Mouse (Mus musculus): ENCODE measurements around the gene Ccdc188.

Ccdc188 gene

DNA sequence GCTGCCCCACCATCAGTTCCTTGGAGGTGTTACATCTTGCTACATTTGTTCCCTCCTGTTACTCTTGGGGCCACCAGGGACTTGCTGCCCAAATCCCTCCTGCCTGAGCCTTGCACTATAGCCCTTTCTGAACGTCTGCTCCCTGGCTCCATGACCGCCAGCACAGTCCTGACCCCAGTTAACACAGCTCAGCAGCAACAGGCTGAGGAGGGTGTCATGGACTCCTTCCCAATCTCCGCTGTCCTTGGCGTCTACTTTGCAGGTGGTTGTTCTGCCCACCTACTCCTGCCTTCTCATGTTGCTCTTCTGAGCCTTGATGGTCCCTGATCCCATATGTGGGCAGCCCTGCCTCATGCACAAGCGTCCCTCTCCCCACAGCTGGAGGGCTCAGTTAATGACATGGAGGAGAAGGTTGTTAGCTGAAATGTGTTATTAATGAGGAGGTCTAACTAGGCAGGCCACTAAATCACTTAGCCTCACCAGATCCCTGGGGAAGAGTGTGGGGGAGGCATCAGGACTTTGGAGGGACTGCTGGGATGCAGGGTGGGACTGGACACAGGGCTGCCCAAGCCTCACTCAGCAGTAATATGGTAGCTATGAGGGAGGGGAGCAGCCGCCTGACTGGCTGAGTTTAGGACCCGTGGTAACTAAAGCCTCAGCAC is 14.1 kb upstream of the Ccdc188 start:
- no peak for DNase-seq

- DNase-seq = peak in 1 of 2 experiments; percentile 75
Measured at GRCm38 (mm10) chr16:18210701-18211416, 6.8 kb upstream of the Ccdc188 start.

DNA sequence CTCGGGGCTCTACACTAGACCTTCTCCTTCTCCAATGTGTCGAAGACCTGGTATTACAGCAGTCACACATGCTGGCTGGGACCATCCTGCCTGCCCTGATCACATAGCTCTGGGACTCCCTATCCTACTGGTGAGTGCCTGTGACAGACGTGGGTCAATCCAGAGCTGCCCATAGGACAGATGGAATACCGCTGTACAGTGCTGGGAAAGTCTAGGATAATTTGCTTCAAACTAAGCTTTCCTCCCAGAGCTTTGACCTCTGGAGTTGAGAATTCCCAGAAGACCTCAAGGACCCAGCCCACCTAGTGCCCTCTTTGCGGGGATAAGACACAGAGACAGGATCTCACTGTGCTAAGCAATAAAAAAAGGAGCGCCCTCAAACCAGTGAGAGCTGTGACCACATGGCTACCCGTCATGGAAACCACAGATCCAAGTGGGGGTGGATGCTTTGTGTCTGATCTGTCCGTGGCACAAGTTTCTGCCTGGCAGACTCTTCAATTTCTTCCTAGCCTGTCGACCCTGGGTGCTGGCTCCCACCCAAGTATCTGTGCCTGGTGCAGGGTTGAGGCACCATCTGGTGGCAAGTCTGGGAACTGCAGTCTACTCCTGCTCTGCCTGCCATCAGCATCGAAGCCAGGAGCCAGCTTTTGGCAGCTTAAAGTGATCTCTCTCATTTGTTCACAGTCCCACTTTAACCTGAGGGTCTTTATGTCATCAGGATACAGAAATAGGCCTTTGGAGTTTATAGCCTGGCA is 6.1 kb upstream of the Ccdc188 start:
- peak; percentile 83 to 89 for DNase-seq

DNA sequence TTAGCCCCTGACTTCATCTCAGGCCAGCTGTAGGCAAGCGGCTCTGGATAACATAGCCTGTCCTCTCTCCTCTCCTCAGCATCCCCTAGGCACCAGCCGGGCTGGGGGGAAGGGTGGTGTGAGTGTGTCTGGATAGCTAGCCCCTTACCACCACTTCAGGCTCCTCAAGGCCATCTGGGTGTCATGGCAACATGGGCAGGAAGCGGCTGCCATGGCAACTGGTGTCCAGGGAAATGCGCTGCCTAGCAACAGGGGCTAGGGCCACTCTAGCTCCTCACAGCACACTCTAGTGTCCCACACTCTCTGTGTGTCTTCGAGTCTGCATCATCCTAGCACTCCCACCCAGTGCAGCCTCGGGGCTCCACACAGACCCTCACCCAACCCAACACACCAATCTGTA is 4.0 kb upstream of the Ccdc188 start:
- DNase-seq = no peak

GRCm38 (mm10) chr16:18214858-18215257 is 2.8 kb upstream of the Ccdc188 start:
- no peak for DNase-seq

GRCm38 (mm10) chr16:18218580-18218996 is 909 bp downstream of the Ccdc188 start:
- DNase-seq = no peak

DNA sequence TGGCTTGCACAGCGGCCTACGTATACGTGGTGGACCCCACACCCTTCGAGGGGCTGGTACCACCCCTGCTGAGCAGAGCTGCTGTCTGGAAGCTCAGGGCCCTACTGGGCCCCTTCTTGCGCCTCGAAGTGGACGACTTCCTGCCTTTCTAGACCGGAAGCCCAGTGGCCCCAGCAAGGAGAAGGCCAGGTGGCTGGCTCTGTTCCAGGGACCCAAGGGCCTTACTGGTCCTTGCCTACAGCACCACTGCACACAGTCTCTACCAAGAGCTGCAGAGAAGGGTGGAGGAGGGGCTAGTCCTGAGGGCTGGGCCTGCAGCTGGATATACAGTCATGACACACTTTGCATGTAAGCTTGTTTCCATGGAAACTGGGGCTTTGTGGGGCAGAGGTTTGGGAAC is 2.3 kb downstream of the Ccdc188 start:
- DNase-seq = peak; percentile 43 to 65

DNA sequence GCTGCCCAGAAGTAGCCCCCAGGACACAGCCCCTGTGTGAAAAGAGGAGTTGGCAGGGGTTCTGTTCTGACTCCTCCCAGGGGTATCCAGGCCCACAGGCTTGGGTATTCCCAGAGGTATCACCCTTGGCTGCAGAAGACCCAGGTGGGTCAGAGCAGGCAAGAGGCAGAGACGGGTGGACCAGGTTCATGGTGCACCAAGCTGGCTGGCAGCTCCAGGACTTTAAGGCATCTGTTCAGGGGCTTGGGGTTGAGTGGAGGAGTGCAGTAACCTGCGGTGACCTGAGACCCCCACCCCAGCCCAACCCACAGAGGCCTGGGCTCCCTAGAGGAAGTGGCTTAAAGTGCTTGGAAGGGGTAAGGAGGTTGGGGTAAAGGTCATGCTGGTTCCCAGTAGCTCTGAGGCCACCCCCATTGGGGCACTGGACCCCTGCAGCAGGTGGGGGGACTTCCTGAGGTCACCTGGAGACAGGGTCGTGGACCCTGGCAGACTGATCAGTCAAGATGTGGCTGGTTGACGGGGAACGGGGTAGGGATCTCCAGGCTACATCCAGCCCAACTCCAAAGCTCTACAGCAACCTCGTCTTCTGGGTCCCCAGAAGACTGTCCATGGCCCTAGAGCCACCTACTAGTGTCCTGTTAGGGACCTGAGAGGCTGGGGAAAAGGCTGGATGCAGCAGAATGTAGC is 3.3 kb downstream of the Ccdc188 start:
- no peak for DNase-seq

GRCm38 (mm10) chr16:18221543-18221898 is 3.8 kb downstream of the Ccdc188 start:
- no peak for DNase-seq

GRCm38 (mm10) chr16:18222188-18222587 is 4.5 kb downstream of the Ccdc188 start:
- DNase-seq = no peak

- no peak for DNase-seq
Measured at GRCm38 (mm10) chr16:18227187-18227586, 9.5 kb downstream of the Ccdc188 start.

GRCm38 (mm10) chr16:18227897-18228422 is 10.3 kb downstream of the Ccdc188 start:
- DNase-seq = no peak

DNA sequence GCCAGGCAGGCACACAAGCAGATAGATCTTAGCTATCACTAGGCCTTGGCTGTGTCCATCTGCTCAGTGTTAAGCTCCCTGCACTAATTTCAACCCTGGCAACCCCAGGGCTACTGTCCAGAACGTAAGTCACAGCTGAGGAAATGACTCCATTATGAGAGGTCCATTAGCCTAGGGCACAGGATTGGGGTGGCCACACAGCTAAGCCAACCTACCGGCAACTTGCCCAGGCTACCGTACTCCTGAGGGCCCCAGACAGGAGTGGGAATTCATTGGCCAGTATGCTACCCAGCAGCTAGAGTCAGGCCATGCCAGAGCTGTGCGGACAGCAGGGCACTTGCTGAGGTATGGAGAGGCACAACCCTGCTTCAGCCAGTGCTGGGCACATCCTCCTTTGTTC is 11.2 kb downstream of the Ccdc188 start:
- peak in 1 of 2 experiments; percentile 20 for DNase-seq

GRCm38 (mm10) chr16:18229622-18230021 is 11.9 kb downstream of the Ccdc188 start:
- peak in 1 of 2 experiments; percentile 39 for DNase-seq

- peak in 1 of 2 experiments; percentile 15 for DNase-seq
Measured at GRCm38 (mm10) chr16:18230617-18231016, 12.9 kb downstream of the Ccdc188 start.

DNA sequence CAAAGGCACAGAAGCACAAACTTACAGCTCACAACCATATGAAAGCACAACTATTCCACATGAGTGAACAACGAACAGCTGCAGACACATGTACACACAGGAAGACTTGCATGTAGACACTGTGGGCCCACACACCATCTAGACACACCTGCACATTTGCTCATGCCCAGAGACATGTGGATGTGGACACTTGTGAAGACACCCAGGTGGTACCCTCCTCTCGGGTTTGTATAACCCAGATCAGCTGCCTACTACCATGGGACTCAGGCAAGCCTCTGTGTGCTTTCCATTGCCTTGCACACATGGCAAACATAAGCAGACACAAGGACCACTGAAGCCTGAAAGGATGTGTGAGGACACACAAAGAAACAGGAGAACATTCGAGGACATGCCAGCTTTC is 13.4 kb downstream of the Ccdc188 start:
- DNase-seq = peak in 1 of 2 experiments; percentile 14

- peak in 1 of 2 experiments; percentile 15 for DNase-seq
Measured at GRCm38 (mm10) chr16:18231451-18231850, 13.8 kb downstream of the Ccdc188 start.

DNA sequence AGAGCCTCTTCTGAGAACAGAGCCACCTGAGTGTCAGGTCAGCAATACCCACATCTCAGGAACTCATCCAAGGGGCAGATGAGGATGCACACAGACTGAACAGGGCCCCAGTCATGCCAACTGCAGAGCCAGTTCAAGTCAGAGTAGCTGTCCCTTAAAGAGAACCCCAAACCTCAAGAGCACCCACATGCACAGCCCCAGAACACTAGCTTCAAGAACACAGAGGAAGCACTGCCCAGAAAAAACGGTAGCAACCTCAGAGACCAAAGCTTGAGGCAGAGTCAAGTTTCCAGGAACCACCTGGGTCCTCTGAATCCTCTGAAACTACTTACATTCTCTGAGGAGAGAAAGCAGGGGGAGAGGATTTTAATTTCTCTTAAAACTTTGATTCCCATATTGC is 15.8 kb downstream of the Ccdc188 start:
- no peak for DNase-seq

GRCm38 (mm10) chr16:18233919-18234670 is 16.4 kb downstream of the Ccdc188 start:
- DNase-seq = peak in 1 of 2 experiments; percentile 22

DNA sequence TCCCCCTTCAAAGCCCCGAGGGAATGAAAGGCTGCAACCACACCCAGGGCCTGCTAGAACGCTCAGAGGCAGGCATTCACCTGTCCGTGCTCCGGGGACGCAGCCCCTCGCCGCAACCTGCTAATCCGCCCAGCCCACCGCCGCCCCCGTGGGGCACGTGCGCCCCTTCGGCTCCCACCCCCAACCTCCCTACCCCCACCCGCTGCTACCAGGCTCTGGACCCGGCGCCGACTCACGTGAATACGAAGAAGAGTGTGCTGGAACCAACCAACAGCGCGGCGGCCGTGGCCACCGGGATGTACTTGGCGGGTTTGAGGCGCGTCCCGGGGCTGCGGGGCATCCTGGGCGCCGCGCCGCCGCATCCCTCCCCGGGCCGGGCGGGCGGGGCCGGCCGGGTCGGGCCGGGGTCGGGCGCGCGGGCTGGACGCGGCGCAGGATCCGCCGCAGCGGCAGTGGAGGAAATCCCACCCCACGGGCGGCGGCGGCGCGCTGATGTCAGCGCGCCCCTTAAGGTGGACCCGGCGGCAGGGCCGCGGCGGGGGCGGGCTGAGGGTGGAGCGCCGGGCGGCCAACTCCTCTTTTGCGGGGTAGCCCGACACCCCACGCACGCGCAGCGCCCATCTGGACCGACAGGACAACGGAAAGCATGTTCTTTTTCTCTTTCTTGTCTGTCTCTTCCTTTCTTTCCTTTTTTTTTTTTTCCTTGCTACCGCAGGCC is 17.2 kb downstream of the Ccdc188 start, which contains the start of gene Zdhhc8:
TSS of gene Zdhhc8 (minus strand) at position 466 of the 718 bp plus-strand sequence.
- peak; percentile 82 to 88 for DNase-seq

DNA sequence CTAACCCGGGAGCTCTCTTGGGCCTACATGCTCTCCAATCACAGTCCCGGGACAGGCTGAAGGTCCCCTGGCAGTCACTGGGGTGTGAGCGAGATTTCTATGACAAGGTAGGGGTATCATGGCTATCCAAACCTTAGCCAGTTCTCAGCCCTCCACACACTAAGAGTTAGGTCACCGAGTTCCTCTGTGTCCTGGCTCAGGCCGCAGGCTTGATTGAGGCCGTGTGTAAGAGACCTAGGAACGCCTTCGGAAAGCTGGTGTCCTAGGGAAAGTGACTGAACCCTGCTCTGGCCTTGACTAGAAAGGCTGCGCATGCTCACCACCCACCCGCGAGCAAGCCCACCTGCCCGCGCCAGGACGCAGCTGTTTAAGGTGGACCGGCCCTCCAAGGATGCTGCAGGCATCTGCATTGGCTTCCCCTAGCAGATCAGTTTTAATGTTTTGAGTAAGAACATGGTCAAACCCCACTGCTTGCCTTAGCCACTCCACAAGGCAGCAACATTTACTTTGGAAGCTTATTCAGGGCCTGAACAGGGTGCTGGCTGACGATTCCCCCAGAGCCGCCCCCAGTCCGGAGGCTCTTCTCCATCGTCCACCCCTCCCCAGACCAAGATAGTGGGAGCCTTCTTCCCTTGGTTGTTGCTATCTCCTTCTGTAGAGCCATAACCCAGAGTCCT is 17.8 kb downstream of the Ccdc188 start:
- peak; percentile 72 to 78 for DNase-seq

All from lung, postnatal 4 days (tissue).